Mouse (Mus musculus) liver, postnatal 0 days (tissue): ENCODE data around the gene Atp2a1.

ENCODE experiments used
- CTCF ChIP-seq: sonication (generic); IDR thresholded peaks from 2 replicates; pipeline ENCODE4 v1.5.1; 2016; ENCODE audit warnings: antibody characterized with exemption, low read depth
- EP300 ChIP-seq: IDR thresholded peaks from 2 replicates; pipeline ENCODE4 v1.6.1; 2016; ENCODE audit warnings: antibody characterized with exemption, low read depth, mild to moderate bottlenecking

DNA sequence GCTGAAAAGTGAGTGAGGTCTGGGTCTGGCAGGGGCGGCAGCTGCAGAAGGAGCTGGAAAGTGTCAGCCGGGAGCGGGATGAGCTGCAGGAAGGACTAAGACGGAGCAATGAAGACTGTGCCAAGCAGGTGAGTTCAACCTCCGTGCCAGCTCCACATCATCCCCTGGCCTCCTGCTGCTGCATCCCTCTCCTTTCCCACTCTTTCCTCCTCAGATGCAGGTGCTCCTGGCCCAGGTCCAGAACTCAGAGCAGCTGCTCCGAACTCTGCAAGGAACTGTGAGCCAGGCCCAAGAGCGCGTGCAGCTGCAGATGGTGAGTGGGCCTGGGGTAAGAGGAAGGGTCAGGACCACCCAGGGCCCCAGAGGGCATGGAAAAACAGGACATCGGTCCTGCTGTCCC, 22.8 kb downstream of the Atp2a1 start:
- TF ChIP-seq CTCF (no peak), EP300 (no peak)
